Mouse (Mus musculus) adrenal gland, postnatal 14 days (tissue): ENCODE measurements around the gene Nup93. TPM values are rescaled to one million over a fixed set of nuclear protein-coding genes. Genes with fewer than 3 reads are reported as not detected.
A peak's percentile ranks its signal among the peaks of the same experiment; 100 is the strongest.
"Not testable (repeated sequence)": the region's sequence is repeated elsewhere in the genome, so short reads cannot be mapped to it uniquely, and the experiment has no call there.

Experiments
- DNase-seq: peaks from one replicate; pipeline ENCODE4 v3.0.0; 2021; ENCODE audit warnings: mixed read lengths
- long read RNA-seq, 2 experiments: library from polyadenylated mRNA; stranded (forward); transcript quantifications; one replicate each; pipeline ENCODE4 v2.0.0; 2021
- total RNA-seq: library from RNA; stranded (reverse); gene quantifications from 2 replicates; pipeline ENCODE4 v1.2.3, GENCODE M21; 2021

The Nup93 gene
- total RNA-seq, result 17.1 and 20.2 TPM in 2 replicates
- long read RNA-seq, experiment 1, transcript Nup93-201 (22 exons, 2,707 nt), result major isoform, 39 of 46 reads
- long read RNA-seq, experiment 1, transcript Nup93-202 (21 exons, 2,847 nt), result minor isoform, 5 of 46 reads
- long read RNA-seq, experiment 1, partial matches to known transcripts, result 1 of 46 reads
- long read RNA-seq, experiment 1, other reads (novel, unspliced or antisense), result 1 of 46 reads
- long read RNA-seq, experiment 2, transcript Nup93-201 (22 exons, 2,707 nt), result major isoform, 17 of 20 reads
- long read RNA-seq, experiment 2, partial matches to known transcripts, result 1 of 20 reads
- long read RNA-seq, experiment 2, other reads (novel, unspliced or antisense), result 1 of 20 reads

DNA sequence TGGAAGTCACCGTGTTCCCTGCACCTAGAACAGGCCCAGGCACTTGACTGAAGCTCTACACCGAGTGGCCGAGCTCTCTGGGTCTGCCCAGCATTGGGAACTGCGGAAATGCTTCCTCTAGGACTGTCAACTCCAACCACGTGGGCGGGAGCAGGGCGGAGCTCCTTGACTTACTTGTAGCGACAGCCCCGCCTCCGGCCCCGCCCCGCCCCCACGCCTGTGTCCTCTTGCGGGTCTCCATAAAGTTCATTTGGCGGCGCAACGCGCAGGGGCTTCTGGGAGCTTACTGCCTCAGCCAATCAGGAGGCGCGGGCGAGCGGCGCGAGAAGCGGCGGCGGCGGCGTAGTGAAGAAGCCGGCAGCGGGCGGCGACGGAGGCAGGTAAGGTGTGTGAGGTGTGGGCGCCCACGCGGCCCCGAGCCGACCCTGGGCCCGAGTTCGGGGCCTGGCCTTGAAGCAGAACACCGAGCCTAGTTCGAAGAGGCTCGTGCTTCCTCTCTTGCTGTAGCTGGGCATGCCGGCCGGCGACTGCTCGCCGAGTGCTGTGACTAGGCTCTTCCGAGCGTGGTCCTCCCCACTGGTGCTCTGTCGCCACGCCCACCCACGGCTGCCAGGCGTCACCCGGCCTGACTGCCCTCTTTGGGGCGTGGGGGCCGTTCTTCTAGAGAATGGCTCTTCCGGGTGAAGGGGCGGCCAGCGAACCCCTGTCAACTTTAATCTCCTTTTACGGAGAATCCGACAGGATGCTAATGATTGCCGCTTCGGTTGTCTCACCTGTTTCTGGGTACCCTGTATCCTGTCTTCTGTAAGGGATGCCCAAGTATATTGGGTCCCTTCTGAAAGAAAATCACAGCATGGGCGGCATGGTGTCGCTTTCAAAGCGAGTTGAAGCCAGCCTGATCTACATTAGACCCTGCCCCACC is at the start of gene Nup93:
Gene Nup93 (plus strand): TSS at position 313 of the 922 bp plus-strand sequence.
- peak; percentile 99 for DNase-seq

DNA sequence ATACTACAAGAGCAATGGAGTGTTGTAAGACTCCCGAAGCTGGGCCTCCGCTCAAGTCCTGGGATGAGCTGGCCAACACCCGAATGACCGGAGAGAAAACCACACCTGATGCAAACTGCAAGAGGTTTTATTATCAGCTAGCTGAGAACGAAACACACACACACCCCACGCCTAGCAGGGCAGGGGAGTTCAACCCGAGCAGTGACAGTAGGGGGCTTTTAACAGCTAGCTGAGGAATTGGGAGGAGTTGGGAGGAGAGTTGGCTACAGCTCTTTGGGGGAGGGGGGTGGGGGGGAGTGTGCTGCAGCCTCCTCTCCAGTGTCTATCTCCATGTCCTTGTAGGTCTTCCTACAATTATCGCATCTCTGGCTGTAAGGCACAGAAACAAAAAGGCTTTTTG is 48.6 kb upstream of the Nup93 start:
- not testable (repeated sequence) for DNase-seq

- peak; percentile 93 for DNase-seq
Measured at GRCm38 (mm10) chr8:94167244-94167643, 47.1 kb upstream of the Nup93 start.

DNA sequence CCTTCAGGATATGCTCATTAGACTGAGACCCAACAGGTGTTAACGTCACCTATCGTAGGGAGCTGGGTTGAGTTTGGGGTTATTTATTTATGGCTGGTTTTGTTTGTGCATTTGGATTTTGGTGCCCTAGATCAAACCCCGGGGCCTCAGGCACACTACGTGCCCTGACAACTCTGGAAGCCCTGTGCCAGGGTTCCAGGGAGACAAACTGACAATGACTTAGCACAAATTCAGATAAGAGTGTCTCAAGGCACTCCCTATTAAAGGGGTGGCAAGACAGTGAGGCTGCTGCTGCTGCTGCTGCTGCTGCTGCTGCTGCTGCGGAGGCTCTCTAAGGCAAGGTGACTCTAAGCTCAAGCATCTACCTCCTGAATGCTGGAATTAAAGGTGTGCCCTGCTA is 44.8 kb upstream of the Nup93 start:
- DNase-seq, result no peak

- peak; percentile 74 for DNase-seq
Measured at GRCm38 (mm10) chr8:94171321-94171755, 43.0 kb upstream of the Nup93 start.

GRCm38 (mm10) chr8:94172075-94172808 is 42.1 kb upstream of the Nup93 start, which contains the start of gene Mt2:
Mt2 (plus strand) TSS chr8:94172664.
- DNase-seq, result peak; percentile 94

DNA sequence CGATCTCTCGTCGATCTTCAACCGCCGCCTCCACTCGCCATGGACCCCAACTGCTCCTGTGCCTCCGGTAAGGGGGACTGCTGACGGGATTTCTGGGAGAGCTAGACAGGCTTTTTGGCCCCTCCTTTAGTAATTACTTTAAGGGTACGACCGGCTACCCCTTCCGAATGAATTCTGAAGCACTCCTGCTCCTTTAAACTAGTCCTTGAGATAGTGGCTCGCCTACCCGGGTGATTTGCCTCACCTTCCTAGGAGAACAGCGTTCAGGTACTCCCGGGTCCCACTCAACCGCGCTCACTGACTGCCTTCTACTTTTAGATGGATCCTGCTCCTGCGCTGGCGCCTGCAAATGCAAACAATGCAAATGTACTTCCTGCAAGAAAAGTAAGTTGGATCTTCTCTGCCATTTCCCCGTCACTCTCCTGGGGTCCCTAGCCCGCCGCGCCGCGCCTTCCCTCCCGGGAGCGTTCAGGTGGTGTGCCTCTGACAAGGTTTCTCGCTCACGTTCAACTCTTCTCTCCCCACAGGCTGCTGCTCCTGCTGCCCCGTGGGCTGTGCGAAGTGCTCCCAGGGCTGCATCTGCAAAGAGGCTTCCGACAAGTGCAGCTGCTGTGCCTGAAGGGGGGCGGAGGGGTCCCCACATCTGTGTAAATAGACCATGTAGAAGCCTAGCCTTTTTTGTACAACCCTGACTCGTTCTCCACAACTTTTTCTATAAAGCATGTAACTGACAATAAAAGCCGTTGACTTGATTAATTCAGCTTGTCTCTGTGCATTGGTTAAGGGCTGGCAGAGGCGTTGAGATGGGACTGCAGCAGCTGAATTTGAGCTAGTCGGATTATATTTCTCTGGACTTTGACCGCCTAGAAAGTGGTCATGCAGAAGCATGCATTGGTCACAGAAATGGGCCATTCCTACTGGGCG is 41.3 kb upstream of the Nup93 start:
- DNase-seq, result no peak

DNA sequence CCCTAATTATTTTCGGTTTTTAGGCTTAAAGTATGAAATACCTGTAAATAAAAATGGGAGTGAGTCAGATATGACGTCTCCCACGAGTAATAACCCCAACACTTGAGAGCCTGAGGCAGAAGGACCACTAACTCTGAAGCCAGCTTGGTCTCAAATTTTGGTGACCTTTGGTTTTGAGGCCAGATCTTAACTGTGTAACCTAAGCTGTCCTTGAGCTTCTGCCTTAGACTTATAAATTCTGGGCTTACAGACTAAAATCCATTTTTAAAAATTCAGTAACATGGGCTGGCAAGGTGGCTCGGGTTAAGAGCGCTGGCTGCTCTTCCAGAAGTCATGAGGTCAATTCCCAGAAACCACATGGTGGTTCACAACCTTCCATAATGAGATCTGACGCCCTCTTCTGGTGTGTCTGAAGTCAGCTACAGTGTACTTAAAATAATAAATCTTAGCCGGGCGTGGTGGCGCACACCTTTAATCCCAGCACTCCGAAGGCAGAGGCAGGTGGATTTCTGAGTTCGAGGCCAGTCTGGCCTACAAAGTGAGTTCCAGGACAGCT is 40.4 kb upstream of the Nup93 start:
- DNase-seq, result no peak

DNA sequence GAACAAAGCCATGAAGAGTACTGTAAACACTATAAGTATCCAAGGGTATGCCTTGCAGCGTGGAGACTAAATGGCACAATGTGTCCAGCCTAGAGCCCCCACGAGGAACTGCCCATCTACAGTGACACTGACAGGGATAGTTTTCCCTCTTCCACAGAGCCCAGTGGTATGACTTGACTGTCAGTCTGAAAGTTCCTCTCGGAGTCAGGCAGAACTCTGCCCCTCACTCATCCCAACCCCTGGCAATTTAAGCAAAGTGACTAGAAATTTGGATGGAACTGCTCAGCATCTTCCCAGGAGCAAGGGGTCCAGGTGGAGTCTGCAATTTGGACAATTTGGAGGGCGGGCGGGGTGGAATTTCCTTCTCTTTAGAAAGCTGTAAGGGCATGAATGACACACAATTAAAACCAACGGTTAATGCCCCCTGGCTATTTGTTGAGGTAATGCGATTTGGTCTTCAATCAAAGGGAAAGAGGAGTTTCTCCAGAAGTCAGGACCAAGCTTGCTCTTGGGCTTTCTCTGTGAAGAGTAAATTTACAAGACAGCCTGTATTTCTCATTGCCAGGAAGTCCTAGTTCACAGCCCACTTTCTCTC is 39.6 kb upstream of the Nup93 start:
- DNase-seq, result no peak

DNA sequence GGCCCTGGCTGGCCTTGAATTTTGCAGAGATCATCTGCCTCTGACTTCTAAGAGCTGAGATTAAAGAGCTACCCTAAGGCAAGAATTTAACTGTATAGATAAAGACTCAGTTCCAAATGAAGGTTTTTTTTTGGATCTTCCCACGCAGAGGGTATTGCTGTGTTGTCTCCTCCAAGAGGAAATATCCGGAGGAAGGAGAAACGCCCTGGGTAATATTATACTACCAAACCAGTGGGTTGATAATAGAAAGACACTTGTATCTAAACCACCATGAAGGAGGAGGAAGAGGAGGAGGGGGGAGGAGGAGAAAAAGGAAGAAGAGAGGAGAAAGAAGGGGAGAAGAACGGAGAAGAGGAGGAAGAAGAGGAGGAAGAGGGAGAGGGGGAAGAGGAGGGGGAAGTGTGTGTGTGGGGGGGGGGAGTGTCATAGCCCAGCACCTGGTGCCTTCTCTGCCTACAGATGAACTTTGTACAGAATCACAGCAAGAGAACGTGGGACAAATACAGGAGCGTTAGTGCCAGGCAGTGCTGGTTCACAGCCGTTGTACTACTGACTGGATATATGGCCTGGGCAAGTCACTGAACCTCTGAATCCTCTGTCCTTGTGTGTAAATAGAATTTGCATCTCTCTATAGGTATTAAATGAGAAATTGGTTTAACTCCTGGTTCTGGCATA is 36.5 kb upstream of the Nup93 start:
- no peak for DNase-seq

- peak; percentile 98 for DNase-seq
Measured at GRCm38 (mm10) chr8:94178857-94179712, 35.3 kb upstream of the Nup93 start, which contains the start of gene Mt1. Mt1 (plus strand) TSS chr8:94179082.

GRCm38 (mm10) chr8:94179713-94180560 is 34.4 kb upstream of the Nup93 start:
- peak; percentile 66 for DNase-seq

DNA sequence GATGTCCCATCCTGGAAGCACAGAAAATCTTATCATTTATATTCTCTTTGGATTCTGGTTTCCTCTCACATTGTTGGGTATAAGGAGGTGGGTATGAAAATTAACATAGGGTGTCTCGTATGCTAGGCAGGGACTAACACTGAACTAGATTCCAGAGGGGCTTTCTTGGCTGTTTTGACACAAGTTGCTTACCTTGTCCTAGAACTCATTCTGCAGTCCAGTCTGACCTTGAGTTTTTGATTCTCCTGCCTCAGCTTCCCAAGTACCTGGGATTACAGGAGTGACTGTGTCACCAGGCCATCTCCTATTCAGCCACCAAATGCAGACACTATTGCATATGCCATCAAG is 33.8 kb upstream of the Nup93 start:
- no peak for DNase-seq

- DNase-seq, result no peak
Measured at GRCm38 (mm10) chr8:94182055-94182929, 32.1 kb upstream of the Nup93 start.

- peak; percentile 93 for DNase-seq
Measured at GRCm38 (mm10) chr8:94183117-94183516, 31.2 kb upstream of the Nup93 start.

- no peak for DNase-seq
Measured at GRCm38 (mm10) chr8:94184357-94184843, 30.0 kb upstream of the Nup93 start.

GRCm38 (mm10) chr8:94185791-94186190 is 28.6 kb upstream of the Nup93 start:
- DNase-seq, result no peak
